Mouse (Mus musculus) layer of hippocampus, adult 9-11 months (tissue): ENCODE results near the gene Cdk14.
A peak's percentile ranks its signal among the peaks of the same experiment; 100 is the strongest.

Experiments used
- DNase-seq: peaks from one replicate; pipeline ENCODE4 v3.0.0; 2022

The Cdk14 gene

DNA sequence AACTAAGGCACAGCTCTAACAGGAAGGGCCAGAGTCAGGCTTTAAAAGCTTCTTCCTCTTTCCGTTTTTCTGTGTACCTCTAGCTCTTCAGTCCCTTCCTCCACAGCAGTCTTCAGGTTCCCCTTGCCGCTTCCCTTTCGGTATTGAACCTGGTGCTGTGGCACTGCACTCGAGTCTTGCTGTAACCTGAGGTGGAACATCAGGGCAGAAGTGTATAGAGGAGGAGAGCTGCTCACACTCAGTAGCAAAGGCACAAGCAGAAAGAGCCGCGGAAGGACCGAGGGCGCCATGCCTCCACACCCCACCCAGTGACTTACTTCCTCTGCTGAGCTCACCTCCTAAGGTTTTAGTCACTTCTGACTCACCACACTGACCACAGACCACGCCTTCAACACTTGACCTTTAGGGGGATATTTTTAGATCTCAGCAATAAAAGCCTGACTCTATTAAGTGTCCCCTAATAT is at the start of gene Cdk14:
TSS of gene Cdk14 (minus strand) at position 321 of the 464 bp plus-strand sequence.
- DNase-seq = peak; percentile 49

DNA sequence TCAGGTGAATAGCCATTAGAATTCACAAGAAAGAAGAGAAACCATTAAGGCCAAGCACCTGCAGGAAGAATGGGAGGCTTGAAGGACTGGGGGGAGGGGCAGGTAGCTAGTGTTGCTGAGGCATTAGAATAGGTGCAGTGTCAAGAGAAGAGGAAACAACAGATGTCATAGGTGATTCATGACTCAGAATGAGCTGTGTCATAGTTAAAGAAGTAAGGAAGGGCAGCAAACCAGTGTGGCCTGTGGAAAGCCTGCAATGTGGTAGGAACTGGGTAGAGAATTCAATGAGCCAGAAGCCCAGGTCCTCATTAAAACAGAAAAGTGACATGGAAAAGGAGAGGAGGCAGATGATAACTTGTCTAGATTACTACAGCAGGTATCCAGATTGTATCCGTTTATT is 45.1 kb upstream of the Cdk14 start:
- DNase-seq = no peak

DNA sequence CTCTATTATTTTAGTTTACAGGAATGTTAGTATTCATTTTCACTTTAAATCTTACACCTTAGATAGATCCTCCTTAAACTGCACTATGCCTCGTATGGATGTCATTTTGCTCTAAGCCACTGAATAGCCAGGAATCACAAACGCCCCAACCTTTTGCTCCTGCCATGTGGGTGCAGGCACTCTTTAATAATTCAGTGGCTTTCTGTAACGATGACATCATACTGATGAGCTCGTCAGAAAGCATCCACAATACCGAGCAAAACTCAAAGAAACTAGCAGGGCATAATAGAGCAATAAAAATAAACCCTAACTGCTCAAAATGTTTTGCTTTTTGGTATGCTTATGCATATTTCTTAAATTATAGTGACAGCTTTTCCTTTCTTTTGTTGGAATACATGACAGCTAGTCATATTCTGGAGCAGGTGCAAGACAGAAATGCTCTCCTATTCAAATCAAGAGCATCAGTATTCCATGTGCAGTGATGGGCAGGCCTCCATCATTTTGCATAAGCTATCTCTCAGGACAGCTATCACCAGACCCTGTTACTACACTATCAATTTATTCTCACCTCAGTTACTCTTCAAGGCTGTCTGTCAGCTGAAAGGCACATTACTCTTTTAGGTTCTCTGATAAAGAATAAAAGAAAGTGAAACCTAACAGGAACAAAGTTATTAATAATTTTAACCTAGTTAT is 11.8 kb upstream of the Cdk14 start:
- DNase-seq = peak; percentile 11

DNA sequence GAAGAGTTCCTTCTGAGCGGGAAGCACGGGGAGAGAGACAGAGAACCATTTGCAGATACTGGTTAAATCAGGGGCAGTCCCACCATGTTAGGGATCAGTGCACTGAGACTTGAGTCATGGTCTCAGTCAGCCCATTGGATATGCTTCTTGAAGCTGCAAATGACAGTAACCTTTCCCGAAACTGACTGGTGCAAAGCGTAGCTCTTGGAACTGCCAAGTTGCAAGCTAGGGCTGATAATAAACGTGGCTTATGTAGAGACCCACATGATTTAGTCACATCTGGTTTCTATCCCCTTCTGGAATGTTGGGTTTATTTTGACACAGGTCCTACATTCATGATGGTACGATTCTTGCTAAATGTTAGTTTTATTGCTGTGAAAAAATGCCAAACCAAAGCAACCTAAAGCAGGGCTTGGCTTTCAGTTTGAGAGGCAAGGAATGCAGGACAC is 3.6 kb upstream of the Cdk14 start:
- no peak for DNase-seq

DNA sequence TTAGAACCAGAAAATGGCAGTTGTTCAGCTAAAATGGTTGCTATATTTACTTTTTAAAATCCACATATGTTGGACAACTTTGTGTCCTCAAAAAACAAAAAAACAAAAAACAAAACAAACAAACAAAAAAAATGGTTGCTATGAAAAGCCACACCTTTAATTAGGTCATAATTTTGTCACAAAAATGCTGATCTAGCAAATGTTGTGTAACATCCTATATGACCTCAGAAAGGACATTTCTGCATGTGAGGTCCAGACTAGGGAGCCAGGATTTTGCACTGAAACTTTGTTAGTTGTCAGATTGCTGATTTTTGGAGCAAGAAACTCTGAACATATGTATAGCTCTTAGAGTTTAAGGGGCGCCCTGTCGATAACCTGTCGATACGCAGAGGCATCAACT is 3.0 kb upstream of the Cdk14 start:
- no peak for DNase-seq

DNA sequence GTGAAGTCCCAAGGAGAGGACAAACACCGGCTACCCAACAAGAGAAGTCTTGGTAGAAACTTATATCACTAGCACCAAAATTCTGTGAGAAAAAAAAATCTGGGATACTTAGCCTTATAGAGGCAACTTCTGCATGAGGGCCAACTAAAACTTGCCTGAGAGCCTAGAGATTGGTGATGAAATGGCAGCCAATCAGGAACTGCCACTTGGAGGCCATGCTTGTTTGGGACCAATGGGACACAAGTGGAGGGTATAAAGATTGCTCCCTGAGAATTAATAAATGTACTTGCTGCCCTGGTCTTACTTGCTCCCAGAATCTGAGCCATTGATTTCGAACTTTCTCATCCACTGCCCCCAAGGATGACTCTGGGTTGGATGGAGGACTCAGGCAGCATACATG is 1.3 kb upstream of the Cdk14 start:
- DNase-seq = no peak

DNA sequence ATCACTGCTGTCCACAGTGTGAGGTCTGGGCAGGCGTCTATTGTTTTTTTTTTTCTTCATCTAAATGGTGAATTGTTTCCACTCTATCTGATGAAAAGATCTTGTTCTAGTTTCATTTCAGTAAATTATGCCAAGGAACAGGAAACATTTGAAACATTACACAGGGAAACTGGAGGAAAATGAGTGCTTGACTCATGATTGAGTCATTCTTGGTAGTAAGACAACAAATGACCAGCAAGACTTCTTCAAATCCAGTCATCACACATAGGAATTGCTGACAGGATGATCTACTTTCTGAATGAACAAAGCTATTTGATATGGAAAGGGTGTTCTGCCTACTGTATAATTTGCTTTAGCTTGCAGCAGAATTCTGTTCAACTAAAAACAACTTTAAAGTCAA is 859 bp downstream of the Cdk14 start:
- no peak for DNase-seq

DNA sequence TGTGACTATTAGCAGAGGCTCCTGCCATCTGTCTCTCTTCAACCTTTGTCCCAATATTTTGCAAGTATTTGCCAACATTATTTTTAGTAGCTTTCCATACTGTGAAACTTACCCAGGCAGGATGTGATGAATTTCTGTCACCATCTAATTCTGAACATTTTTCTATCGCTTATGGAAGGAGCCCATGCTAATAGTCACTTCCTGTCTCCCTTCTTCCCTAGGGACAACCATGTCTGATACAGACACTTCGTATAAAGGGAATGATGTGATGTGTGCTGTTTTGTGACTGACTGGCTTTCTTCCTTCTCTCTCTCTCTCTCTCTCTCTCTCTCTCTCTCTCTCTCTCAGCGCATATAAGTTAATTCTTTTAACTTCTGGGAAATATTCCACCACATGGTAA is 5.3 kb downstream of the Cdk14 start:
- no peak for DNase-seq

DNA sequence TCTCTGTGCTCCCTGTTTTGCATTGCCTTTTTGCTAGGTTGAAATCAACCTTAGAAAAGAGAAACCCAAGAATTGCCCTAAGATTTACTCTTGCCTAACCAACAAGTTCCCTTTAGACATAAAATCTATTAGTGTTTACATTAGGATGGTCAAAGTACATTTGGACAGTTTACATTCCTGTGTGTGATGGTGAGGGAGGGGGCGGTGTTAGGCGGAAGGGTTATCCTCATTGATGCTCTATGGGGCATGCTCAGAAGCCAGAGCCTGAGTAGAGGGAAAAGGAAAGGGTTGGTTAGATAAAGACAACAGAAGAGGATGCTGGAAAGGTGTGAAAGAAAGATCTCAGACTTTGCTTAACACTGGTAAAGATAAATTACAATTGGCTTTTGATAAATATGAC is 8.2 kb downstream of the Cdk14 start:
- DNase-seq = no peak

DNA sequence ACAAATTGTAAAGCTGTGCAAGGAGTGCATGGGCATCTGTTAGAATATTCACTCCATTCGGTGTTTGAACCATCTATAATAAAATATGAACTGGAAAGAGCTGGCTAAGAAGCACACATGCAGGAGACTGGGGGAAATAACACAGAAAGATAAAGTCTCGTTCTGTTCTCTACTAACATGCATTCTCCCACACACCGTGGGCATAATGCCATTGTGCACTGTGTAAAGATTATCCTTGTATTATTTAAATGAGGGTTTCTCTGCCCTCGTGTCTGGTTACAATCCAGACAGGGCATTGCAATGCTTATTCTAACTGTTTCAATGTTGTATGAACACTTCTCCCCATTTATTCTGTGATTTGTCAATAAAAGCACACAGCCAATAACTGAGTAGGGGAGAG is 18.1 kb downstream of the Cdk14 start:
- DNase-seq = peak; percentile 34

DNA sequence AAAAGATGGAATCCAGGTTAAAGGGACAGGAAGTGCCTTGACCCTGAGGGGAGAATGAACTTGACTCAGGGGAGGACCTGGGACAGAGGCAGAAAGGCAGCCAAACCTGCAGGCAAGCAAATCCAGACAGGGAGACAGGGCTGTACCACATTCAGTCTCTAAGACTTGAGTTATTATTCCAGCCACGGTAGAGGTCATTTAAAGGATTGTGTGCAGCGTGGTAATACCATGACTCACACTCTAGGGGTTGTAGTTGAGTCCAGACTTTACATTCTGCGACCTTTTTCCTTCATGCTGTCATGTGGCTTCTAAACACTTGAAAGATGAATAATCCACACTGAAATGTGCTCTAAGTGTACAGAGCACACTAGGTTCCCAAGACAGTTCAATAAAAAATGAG is 27.3 kb downstream of the Cdk14 start:
- no peak for DNase-seq

DNA sequence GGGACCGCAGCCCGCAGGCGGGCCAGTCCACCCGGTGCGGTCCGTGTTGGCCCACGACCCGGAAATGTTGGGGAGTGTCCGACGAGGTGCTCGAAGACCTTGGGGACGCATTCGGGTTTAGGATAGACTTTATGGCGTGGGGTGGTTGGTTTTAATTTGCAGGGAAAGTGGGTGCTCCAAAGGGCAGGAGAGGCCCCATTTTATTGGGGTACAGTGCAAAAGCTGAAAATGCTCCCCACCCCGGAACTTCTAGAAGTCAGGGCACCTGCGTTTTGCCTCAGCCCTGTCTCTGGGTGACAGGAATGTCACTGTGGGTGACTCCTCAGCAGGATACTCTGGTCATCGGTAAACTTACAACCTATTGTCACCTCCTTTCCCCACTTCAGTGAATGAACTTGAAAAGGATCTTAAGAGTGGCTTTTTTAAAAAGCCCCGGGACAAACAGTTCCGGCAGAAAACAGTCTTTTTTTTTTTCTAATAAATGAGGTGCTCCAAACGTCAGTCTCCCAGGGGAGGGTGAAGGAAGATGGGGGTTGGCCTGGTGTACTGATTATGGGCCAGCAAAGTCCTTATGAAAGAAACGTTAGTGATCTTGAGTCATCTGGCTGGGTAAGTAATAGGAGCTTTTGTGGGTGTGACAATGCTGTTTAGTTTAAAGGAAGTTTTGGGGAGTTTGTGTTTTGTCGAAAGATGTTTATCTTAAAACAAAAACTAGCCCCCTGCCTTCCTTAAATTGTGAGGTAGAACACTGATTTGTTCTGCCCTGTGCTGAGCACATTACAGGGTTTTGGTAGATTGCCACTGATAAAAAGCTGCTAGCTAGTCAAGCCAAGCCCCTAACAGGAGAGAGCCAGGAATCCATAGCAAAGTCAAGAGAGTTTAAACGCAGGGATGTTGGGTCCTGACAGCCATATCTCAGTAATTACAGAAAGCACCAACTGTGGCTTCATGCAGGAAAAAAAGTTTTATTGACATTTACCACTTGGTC is 39.1 kb downstream of the Cdk14 start:
- no peak for DNase-seq

DNA sequence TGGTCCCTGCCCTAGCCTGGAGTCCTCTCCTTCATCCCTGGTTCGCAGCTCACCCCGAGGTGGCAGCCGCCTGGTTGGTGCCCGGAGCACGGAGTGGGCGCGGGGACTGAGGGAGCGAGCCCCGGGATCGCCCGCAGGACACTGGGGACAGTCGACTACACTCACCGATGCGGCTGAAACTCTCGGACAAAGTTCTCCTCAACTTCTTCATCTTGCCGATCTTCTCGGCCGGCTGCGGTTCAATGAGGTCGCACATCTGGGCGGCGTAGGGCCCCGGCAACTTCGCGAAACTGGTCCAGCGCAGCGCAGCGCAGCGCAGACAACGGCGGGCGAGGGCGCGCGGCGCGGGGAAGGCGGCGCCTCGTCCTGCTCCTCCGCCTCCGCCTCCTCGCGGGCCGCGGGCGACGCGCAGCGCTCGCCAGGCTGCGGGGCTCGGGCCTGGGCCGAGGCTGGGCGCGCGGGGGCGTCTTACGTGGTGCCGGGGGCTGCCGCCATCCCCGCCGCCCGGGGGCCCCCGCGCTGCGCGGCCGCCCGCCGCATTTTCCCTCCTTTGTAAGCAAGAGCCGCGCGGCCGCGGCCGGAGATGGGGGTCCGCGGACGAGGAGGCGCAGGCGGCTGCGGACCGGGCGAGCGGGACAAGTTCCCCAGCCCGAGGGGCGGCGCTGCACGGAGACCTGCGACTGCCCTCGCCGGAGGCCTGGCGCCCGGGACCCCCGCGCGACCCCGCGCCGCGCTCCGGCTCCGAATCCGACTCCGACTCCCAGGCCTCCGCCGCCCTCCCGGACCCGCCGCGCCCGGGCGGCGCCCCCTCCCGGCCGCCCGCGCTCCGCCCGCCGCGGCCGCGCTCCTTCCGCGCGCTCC is 40.0 kb downstream of the Cdk14 start:
- DNase-seq = peak; percentile 49

DNA sequence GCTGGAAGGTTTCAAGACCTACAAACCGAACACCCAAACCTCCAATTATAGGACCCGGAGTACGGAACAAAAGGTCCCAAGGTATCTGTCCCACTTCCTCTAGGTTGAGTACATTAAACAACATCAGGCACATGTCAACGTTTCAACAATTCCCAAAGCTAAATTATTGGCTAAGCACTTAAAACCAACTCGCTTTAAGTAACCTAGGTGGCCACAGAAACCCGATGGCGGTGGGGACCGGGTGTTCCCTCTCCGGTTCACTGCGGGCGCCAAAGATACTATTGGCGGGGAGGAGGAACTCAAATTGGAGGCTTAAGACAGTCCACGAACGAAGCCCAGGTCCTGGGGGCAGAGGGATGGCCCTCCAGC is 40.6 kb downstream of the Cdk14 start:
- no peak for DNase-seq

DNA sequence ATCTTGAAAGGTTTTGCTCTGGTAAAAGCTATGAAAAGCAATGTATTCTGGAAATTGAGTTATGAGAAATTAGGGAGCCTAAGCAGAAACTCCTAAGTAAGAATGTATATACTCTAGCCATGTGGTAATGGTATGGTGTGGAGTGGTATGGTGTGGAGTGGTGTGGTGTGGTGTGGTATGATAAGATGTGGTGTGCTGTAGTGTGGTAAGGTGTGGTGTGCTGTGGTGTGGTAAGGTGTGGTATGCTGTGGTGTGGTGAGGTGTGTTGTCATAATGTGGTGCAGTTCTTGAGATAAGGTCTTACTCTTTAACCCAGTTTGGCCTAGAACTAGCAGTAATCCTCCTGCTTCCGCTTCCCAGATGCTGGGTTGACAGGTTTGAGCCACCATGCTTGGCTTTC is 45.7 kb downstream of the Cdk14 start:
- DNase-seq = no peak

DNA sequence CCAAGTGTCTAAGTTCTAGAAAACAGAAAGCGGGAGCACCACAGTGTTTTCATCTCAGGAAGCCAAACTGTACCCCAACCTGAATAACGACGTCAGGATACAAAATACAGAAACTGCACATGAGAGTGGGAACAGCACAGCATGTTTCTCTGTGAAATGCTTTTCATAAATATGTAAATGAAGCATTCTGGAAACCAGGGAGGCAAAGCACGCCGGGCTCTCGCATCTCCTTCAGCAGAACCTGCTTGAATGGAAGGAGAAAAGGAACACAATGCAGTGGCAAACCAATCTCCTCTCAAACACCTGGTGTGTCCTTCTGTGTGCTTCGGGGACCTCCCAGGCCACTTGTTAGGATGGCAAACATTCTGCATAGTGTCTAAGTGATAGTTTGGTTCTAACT is 46.6 kb downstream of the Cdk14 start:
- no peak for DNase-seq

DNA sequence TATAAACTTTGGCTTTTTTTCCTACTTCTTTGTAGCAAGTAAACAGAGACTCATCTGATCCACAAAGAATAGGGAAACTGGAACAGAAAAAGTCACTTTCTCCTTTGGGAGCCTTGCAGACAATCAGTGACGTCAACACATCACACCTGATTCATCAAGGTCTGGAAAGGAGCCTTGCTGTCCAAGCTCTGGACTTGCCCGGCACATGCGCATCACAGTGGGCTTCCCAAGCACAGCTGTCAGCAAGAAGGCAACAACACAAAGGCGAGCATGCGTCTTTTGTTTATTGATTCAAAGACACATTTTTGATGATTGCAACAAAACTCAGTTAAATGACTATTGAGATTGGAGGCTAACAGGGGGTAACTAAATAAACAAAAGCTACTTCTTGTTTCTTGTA is 47.2 kb downstream of the Cdk14 start:
- DNase-seq = no peak

DNA sequence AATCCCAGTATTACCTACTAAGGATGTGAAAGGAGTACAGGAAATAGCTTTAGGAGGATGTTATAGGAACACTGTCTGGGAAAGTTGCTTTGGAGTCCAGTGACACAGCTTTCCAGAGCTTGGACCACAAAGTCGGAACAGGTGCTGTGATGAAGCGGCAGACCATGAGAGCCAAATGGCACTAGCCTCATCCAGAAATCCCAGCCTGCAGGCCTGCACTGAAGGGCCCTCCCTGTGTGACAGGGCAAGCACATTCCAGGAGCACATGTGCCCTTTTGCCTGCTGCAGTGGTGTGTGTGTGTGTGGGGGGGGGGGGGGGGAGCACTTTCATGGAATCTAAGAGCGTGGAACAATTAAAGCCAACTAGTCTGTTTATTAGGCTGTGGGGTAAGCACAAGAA is 47.8 kb downstream of the Cdk14 start:
- no peak for DNase-seq

DNA sequence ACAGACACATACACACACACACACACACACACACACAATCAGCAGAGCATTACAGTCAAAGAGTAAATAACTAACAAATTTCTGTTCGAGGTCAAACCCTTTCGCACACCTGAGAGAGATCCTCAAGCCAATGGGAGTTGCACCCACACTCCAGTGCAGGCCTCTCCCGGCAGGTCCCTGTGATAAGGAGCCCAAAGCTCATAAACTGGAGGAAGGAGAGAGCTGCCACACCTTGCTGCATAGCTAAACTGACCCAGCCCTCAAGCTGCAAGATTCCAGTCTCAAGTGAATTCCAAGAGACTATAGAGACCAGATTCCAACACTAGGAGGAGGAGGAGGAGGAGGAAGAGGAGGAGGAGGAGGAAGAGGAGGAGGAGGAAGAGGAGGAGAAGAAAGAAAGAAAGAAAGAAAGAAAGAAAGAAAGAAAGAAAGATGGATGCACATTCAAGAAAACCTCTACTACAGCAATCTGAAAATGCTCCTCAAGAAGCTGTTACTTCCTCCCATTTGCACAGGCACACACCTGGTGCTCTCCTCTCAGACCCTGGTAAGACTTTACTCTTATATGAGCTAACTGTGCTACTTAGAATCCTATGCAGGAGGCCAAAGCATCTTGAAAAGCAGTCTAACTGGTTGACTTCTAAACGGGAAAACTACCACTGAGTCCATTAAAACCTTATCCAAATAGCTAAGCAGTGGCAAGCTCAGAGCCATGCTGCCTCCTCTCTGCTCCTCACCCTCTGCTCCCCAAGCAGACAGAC is 49.6 kb downstream of the Cdk14 start:
- DNase-seq = no peak

DNA sequence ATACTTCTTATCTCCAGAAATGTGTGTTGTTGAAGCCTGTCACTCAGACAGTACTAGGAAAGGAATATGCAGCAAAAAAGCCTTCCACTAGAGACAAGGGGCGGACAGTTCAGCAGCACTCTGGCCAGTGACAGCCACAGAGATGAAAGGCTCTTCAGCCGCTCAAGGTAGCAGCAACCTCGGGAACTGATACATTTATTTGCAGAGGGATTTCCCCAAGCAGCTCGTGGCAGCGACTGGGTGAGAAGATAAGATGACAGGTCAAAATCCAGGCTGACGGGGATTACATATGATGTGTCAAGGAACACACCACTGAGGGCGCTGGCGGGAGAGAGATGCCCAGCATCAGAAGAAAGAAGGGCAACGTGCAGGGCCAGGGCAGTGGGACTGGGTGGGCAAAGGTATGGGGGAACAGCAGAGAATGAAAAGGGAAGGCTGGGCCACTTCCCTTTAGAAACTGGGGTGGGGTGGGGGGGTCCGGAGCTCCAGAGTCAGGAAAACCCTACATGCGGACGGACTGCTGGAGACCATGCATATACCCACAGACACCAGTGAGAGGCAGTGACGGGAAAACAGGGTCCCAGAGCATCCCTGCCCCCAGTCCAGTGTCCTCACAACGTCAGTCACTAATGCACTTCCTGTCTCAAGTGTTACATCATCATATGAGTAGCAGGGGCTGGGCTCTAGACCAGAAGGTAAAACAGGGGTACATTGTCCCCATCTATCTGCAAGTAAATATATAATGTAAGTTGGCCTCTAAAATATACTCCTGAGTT is 51.5 kb downstream of the Cdk14 start:
- DNase-seq = no peak

DNA sequence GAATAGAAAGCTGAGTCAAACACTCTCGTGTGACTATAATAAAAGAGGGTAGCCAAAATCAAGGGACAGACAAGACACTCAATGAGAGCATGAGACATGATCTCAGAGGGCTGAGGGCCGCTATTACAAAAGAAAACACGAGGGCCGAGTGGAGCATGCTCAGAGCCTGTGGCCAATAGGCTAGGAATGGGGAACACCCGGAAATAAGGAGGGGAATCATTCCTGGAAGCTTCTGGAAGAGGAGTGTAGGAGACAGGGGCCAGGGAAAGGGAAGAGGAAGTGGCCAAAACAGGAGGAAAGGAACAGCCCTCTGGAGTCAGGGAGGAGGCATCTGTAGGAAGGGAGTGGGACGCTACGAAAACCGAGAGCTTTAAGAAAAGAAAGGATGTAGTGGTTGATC is 52.6 kb downstream of the Cdk14 start:
- no peak for DNase-seq
